9 mouse cellular contexts compared by ENCODE assay signal in the genomic region with DNA sequence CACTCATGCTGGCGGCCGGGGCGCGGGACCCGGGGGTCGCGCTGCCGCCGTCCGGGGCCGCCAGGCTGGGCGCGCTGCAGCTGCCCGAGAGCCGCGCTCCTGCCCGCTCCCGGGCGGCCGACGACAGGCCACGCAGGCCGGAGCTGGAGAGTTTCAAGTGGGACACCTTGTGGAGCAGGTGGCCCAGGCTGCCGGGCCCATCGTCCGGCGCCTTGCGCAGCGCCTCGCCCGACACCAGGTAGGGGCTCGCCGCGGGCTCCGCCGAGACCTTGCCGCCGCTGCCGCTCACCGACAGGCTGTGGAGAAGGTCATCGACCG. TPM values are rescaled to one million over a fixed set of nuclear protein-coding genes. Genes with fewer than 3 reads are reported as not detected.
DNase-seq lines count a peak whose midpoint lies in the region; ATAC-seq and TF ChIP-seq lines count a peak whose summit lies in the region.
"Had no signal": no experiment of that assay in that cellular context is flagged by ENCODE, and none has a peak within 500 bp of the region (broad histone marks: within the 10 kb centered on the region; RNA-seq: fewer than 3 reads in every experiment).

No protein-coding gene starts in this region.

- H3K4me1 ChIP-seq in heart, embryonic 13.5 days = peaks cover 42% of the 10 kb centered on the region
- peaks cover 23% of the 10 kb centered on the region for H3K4me1 ChIP-seq in limb, embryonic 14.5 days (ENCODE audit: control insufficient read depth, insufficient read depth, low read length)

- peak overlapping the region; percentile 58 for H3K4me3 ChIP-seq in heart, embryonic 13.5 days
- H3K4me3 ChIP-seq in limb, embryonic 14.5 days (replicated peaks; ENCODE audit: low read length) = peak overlapping the region; percentile 48

- H3K4me2 ChIP-seq in heart, embryonic 13.5 days = peak overlapping the region; percentile 86
- peak overlapping the region; percentile 94 for H3K4me2 ChIP-seq in limb, embryonic 14.5 days (replicated peaks; ENCODE audit: low read depth, low read length, severe bottlenecking)

- H3K27me3 ChIP-seq in heart, embryonic 13.5 days (replicated peaks) = peaks cover 87% of the 10 kb centered on the region
- H3K27me3 ChIP-seq in limb, embryonic 14.5 days (ENCODE audit: control insufficient read depth, insufficient read depth, low read length) = peaks cover 64% of the 10 kb centered on the region

- ATAC-seq in heart, embryonic 13.5 days (ENCODE audit: extremely low read depth, insufficient number of reproducible peaks, low FRiP score, low TSS enrichment) = no peak
- ATAC-seq in limb, embryonic 14.5 days (ENCODE audit: low FRiP score, low read depth) = no peak
- no peak for ATAC-seq in monocyte, adult 5-6 weeks (replicated peaks; ENCODE audit: insufficient number of reproducible peaks, low FRiP score, low TSS enrichment, poor library complexity, severe bottlenecking)

- DNase-seq in heart, adult 11 months = no peak
- DNase-seq in urinary bladder, adult 2 months (ENCODE audit: low spot score) = peak; percentile 24
- no peak for DNase-seq in urinary bladder, postnatal 10 days (ENCODE audit: low spot score)
- no peak for DNase-seq in limb, embryonic 14.5 days (ENCODE audit: low spot score)
- no peak for DNase-seq in adrenal gland, adult 8-10 months
- DNase-seq in spleen, postnatal 36 days (ENCODE audit: low spot score in 2 of 2) = no peak

- H3K9me3 ChIP-seq in heart, embryonic 13.5 days = no peaks in the 10 kb centered on the region
- H3K9me3 ChIP-seq in limb, embryonic 14.5 days (ENCODE audit: control insufficient read depth, low read length) = no peaks in the 10 kb centered on the region

- no peak overlapping the region for H3K27ac ChIP-seq in heart, embryonic 13.5 days (replicated peaks)
- no peak overlapping the region for H3K27ac ChIP-seq in limb, embryonic 14.5 days (replicated peaks; ENCODE audit: low read depth, low read length)

- no peaks in the 10 kb centered on the region for H3K36me3 ChIP-seq in heart, embryonic 13.5 days
- no peaks in the 10 kb centered on the region for H3K36me3 ChIP-seq in limb, embryonic 14.5 days (ENCODE audit: control insufficient read depth, insufficient read depth, low read length)

- WGBS in heart, embryonic 13.5 days = 1% methylated on average over 41 of the region's 42 CpGs
- under 1% methylated on average over 33 of the region's 42 CpGs for WGBS in limb, embryonic 14.5 days

- H3K9ac ChIP-seq in heart, embryonic 13.5 days = peak overlapping the region; percentile 71
- H3K9ac ChIP-seq in limb, embryonic 14.5 days (ENCODE audit: low read depth, low read length, severe bottlenecking) = peak overlapping the region; percentile 55

- TF ChIP-seq POLR2A in limb, embryonic 14.5 days (IDR thresholded peaks at IDR 0.05; ENCODE audit: borderline replicate concordance, extremely low read depth, insufficient read depth, insufficient read length) = no peak

RNA-seq across cellular contexts. Expression of a gene that starts 2.2 kb away (rescaled TPM):
- polyA plus RNA-seq in heart, embryonic 13.5 days (2015; fragmentation: Nextera tagmentation; extraction: Ambion mirVana) = 0.13 and 0.15 TPM in 2 replicates
- 0.21 and 0.31 TPM in 2 replicates for polyA plus RNA-seq in urinary bladder, adult 2 months (2012; rRNA removed)
- 1.1 and 1.4 TPM in 2 replicates for polyA plus RNA-seq in limb, embryonic 14.5 days (2012; rRNA removed)
- polyA plus RNA-seq in limb, embryonic 14.5 days (2014; fragmentation: Nextera tagmentation; extraction: Ambion mirVana) = 0.62 and 0.69 TPM in 2 replicates
- not detected in 3 replicates for total RNA-seq in monocyte, adult 5-6 weeks (2017)
- total RNA-seq in adrenal gland, adult 8-10 months (2022) = 1 to 10 TPM in 3 of 4 experiments, under 1 TPM in 1; 0.80 to 1.7 (median 1.6) TPM
- total RNA-seq: MEL had no signal
